Mouse (Mus musculus) megakaryocyte, embryonic 14.5 days (primary cell): Measurements from ENCODE around the gene Cdh6. TPM values are rescaled to one million over a fixed set of nuclear protein-coding genes. Genes with fewer than 3 reads are reported as not detected.

Experiments
- H3K27me3 ChIP-seq: replicated peaks from 2 replicates; pipeline ENCODE3; 2012; ENCODE audit warnings: inconsistent platforms
- H3K36me3 ChIP-seq: replicated peaks from 2 replicates; pipeline ENCODE3; 2012; ENCODE audit warnings: low read length, inconsistent platforms, mixed read lengths
- H3K4me1 ChIP-seq: 2 replicates; pipeline ENCODE4 v1.6.1; 2012; ENCODE audit warnings: inconsistent platforms
- H3K4me3 ChIP-seq: replicated peaks from 2 replicates; pipeline ENCODE3; 2012; ENCODE audit warnings: moderate library complexity, mild to moderate bottlenecking, inconsistent platforms
- H3K9me3 ChIP-seq: 2 replicates; pipeline ENCODE4 v1.6.1; 2012; ENCODE audit warnings: inconsistent platforms
- FLI1 ChIP-seq: IDR thresholded peaks from 2 replicates; pipeline ENCODE4 v1.6.1; 2012; ENCODE audit warnings: low read length, inconsistent platforms, mixed read lengths
- GATA1 ChIP-seq: IDR thresholded peaks from 3 replicates; pipeline ENCODE4 v1.6.1; 2012; ENCODE audit warnings: mixed read lengths, low read length, inconsistent platforms, borderline replicate concordance
- polyA plus RNA-seq: library from polyadenylated mRNA; stranded (reverse); fragments of >175 nt; gene quantifications from 2 replicates; pipeline ENCODE4 v1.2.3, GENCODE M21; 2012; ENCODE audit warnings: low replicate concordance; ENCODE audit not compliant: insufficient read depth

Cdh6 gene
- polyA plus RNA-seq, 1 experiment, result not detected

GRCm38 (mm10) chr15:13016756-13017357, 156.6 kb downstream of the Cdh6 start:
- H3K27me3 ChIP-seq, result no peaks in the 10 kb centered on the region
- no peaks in the 10 kb centered on the region for H3K36me3 ChIP-seq
- H3K4me1 ChIP-seq, result no peaks in the 10 kb centered on the region
- H3K4me3 ChIP-seq, result no peak overlapping the region
- TF ChIP-seq FLI1, result no peak
- TF ChIP-seq GATA1, result no peak
- H3K9me3 ChIP-seq, result peaks cover 17% of the 10 kb centered on the region

DNA sequence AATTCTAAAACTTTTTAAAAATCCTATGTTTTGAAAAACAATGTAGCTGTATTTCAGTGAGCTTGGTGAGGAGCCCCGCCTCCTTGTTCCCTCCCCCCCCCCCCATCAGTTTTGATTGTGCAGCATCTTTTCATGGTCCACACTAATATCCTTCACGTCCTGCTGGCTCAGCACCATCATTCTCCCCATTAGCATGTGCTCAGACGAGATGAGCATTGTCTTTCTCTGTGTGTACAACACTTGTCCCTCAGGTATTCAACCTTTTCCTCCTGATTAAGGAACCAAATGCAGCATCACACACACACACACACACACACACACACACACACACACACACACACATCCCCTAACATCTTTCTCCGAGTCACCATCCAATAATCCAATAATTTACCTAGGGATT, 164.7 kb downstream of the Cdh6 start:
- no peak for TF ChIP-seq GATA1
- TF ChIP-seq FLI1, result no peak
- H3K36me3 ChIP-seq, result no peaks in the 10 kb centered on the region
- H3K9me3 ChIP-seq, result peaks cover 26% of the 10 kb centered on the region
- no peaks in the 10 kb centered on the region for H3K27me3 ChIP-seq
- H3K4me1 ChIP-seq, result no peaks in the 10 kb centered on the region
- no peak overlapping the region for H3K4me3 ChIP-seq

- peaks cover 17% of the 10 kb centered on the region for H3K9me3 ChIP-seq
- H3K36me3 ChIP-seq, result no peaks in the 10 kb centered on the region
- no peak overlapping the region for H3K4me3 ChIP-seq
- no peaks in the 10 kb centered on the region for H3K27me3 ChIP-seq
- TF ChIP-seq FLI1 (no peak), GATA1 (no peak)
- no peaks in the 10 kb centered on the region for H3K4me1 ChIP-seq
Observed at GRCm38 (mm10) chr15:13005934-13006333, 167.5 kb downstream of the Cdh6 start.

DNA sequence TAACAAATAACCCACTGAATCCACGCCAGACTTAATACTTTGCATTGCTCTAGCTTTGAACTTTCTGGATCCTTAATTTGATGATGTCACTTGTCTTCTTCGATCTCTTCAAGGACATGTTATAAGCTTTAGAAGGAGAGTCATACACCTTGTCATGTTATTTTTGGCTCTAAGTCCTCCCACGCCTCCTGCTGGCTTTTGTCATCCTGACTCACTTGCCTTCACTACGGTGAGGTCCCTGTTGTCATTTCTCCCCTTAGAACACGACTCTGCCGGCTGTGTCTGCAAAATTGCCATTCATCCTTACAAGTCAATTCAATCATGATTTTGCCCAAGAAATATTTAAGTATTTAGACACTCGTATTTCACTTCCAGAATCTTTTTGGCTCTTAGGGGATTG, 171.9 kb downstream of the Cdh6 start:
- Histone ChIP-seq H3K9me3 (peaks cover 16% of the 10 kb centered on the region), H3K27me3 (no peaks in the 10 kb centered on the region), H3K4me1 (no peaks in the 10 kb centered on the region), H3K4me3 (no peak overlapping the region), H3K36me3 (no peaks in the 10 kb centered on the region)
- no peak for TF ChIP-seq GATA1
- no peak for TF ChIP-seq FLI1

- no peak overlapping the region for H3K4me3 ChIP-seq
- H3K9me3 ChIP-seq, result peaks cover 33% of the 10 kb centered on the region
- TF ChIP-seq GATA1 (no peak), FLI1 (no peak)
- H3K4me1 ChIP-seq, result no peaks in the 10 kb centered on the region
- no peaks in the 10 kb centered on the region for H3K27me3 ChIP-seq
- H3K36me3 ChIP-seq, result no peaks in the 10 kb centered on the region
Observed at GRCm38 (mm10) chr15:12994563-12995359, 178.7 kb downstream of the Cdh6 start.
